Mouse (Mus musculus) adrenal gland (tissue): ENCODE measurements around the gene Hist1h2bh.

Experiments used
- intact Hi-C: fragments of 180-260 bp; cut with DNase I; formaldehyde crosslinking; loops from one replicate; pipeline ENCODE4 v1.15.1; 2025
- microRNA-seq, 2 experiments: library from miRNA; unstranded; fragments of <30 nt; microRNA quantifications; one replicate each; pipeline ENCODE4; 2019

Hist1h2bh gene

GRCm38 (mm10) chr13:23513517-23513916 lies 29.7 kb downstream of the Hist1h2bh start:
- intact Hi-C loops: no loop called here

- intact Hi-C loops: no loop called here
These were observed 33.1 kb downstream of the Hist1h2bh start for GRCm38 (mm10) chr13:23510127-23510526.

- intact Hi-C loops: no loop called here
These were observed 36.2 kb downstream of the Hist1h2bh start for GRCm38 (mm10) chr13:23506819-23507515.

- intact Hi-C loops: no loop called here
These were observed 36.8 kb downstream of the Hist1h2bh start for GRCm38 (mm10) chr13:23506351-23506750.

GRCm38 (mm10) chr13:23505662-23506345 lies 37.4 kb downstream of the Hist1h2bh start:
- intact Hi-C loops: no loop called here

GRCm38 (mm10) chr13:23503797-23504196 lies 39.4 kb downstream of the Hist1h2bh start:
- intact Hi-C loops: no loop called here

GRCm38 (mm10) chr13:23502916-23503315 lies 40.3 kb downstream of the Hist1h2bh start:
- intact Hi-C loops: no loop called here

- intact Hi-C loops: no loop called here
These were observed 41.1 kb downstream of the Hist1h2bh start for GRCm38 (mm10) chr13:23502031-23502567.

GRCm38 (mm10) chr13:23501511-23501910 lies 41.7 kb downstream of the Hist1h2bh start:
- intact Hi-C loops: no loop called here

- intact Hi-C loops: no loop called here
These were observed 42.6 kb downstream of the Hist1h2bh start for GRCm38 (mm10) chr13:23500424-23501200.

GRCm38 (mm10) chr13:23499943-23500342 lies 43.2 kb downstream of the Hist1h2bh start:
- intact Hi-C loops: no loop called here

GRCm38 (mm10) chr13:23498653-23499052 lies 44.5 kb downstream of the Hist1h2bh start:
- intact Hi-C loops: no loop called here

- intact Hi-C loops: no loop called here
These were observed 45.4 kb downstream of the Hist1h2bh start for GRCm38 (mm10) chr13:23497656-23498321.

GRCm38 (mm10) chr13:23495526-23495925 lies 47.7 kb downstream of the Hist1h2bh start:
- intact Hi-C loops: no loop called here

- intact Hi-C loops: no loop called here
These were observed 51.2 kb downstream of the Hist1h2bh start for GRCm38 (mm10) chr13:23491990-23492389.

Small RNA genes within 50 kb of the gene (microRNA-seq; reads per million reads assigned to microRNA genes)
- 0 reads per million in 2 experiments for gene Gm44297
- 0 reads per million in 2 experiments for gene Gm44359
- gene Gm44394: 0 reads per million in 2 experiments
- gene n-TStga1: 0.46 to 0.86 reads per million in 2 experiments
